Mouse (Mus musculus): ENCODE results near the gene Atf7ip. TPM values are rescaled to one million over a fixed set of nuclear protein-coding genes. Genes with fewer than 3 reads are reported as not detected.

The Atf7ip gene
- polyA plus RNA-seq, 1 experiment: 6.8 TPM

DNA sequence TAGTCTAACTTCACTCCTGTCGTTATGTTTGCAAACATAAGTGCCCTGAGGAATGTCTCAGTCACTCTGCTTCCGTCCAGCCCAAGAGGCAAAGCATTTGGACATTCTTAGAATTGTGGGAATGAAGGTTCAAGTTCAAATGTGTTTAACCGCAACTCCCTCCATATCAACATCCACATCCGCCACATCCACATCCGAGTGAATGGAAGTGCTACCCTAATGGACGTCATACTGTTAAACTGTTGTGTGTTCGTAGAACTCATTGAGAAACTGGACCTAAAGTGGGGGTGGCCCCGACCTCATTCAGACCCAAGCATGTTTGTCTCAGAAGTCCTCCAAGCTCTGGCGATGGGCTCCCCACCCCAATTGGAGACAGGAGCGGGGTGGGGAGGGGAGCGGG, 149.8 kb downstream of the Atf7ip start:
- H3K27me3 ChIP-seq (ENCODE audit: control insufficient read depth, insufficient read depth, insufficient read length): no peaks in the 10 kb centered on the region
- TF ChIP-seq USF1 (IDR thresholded peaks at IDR 0.05; ENCODE audit: low read depth) (no peak), MAX (IDR thresholded peaks at IDR 0.05) (no peak), MYOG (IDR thresholded peaks at IDR 0.05; ENCODE audit: control insufficient read depth, extremely low read depth, insufficient read length) (no peak), CTCF (IDR thresholded peaks at IDR 0.05; ENCODE audit: control insufficient read depth, insufficient read depth, insufficient read length) (no peak), FOSL1 (IDR thresholded peaks at IDR 0.05; ENCODE audit: insufficient read depth, low read length, poor library complexity, severe bottlenecking) (no peak)

DNA sequence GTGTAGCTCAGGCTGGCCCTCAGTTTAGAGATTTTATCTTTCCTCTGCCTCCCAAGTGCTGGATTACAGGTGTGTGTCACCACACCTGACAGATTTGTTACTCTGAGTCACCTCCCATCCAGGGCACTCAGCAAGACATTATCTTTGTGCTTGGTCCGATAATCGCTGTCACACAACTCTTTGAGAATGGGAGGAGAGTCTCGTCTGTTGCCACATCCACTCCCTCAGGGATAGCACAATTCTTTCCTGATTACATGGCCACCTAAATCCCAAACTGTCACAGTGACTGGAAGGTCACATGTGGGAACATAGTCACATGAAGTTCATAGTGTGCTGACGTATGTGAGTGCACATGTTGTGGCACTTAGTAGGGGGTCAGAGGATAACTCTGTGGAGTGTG, 152.3 kb downstream of the Atf7ip start:
- no peak overlapping the region for H3ac ChIP-seq (ENCODE audit: control insufficient read depth, insufficient read length, low read depth)
- no peaks in the 10 kb centered on the region for H3K79me3 ChIP-seq (ENCODE audit: low read depth)
- TF ChIP-seq CTCF (IDR thresholded peaks at IDR 0.05; ENCODE audit: control insufficient read depth, insufficient read depth, insufficient read length): no peak
- TF ChIP-seq FOSL1 (IDR thresholded peaks at IDR 0.05; ENCODE audit: insufficient read depth, low read length, poor library complexity, severe bottlenecking): no peak
- no peak for TF ChIP-seq MYOD1 (IDR thresholded peaks at IDR 0.05; ENCODE audit: control insufficient read depth, insufficient read length, low read depth)
- TF ChIP-seq MAX (IDR thresholded peaks at IDR 0.05): no peak
- no peak for TF ChIP-seq CEBPB (IDR thresholded peaks at IDR 0.05; ENCODE audit: low read depth)
- TF ChIP-seq MYOG (IDR thresholded peaks at IDR 0.05; ENCODE audit: control insufficient read depth, extremely low read depth, insufficient read length): no peak
- no peak for TF ChIP-seq USF1 (IDR thresholded peaks at IDR 0.05; ENCODE audit: low read depth)
- no peaks in the 10 kb centered on the region for H3K36me3 ChIP-seq (ENCODE audit: control insufficient read depth, insufficient read depth)
- H3K4me3 ChIP-seq (ENCODE audit: insufficient read depth, poor library complexity, severe bottlenecking): no peak overlapping the region
- no peaks in the 10 kb centered on the region for H3K27me3 ChIP-seq (ENCODE audit: control insufficient read depth, insufficient read depth, insufficient read length)
- no peaks in the 10 kb centered on the region for H3K79me2 ChIP-seq (ENCODE audit: control insufficient read depth, insufficient read depth)

More for the DNA sequence above, 149.8 kb downstream of the Atf7ip start:
- Histone ChIP-seq H3ac (ENCODE audit: control insufficient read depth, insufficient read length, low read depth) (no peak overlapping the region), H3K4me3 (ENCODE audit: insufficient read depth, poor library complexity, severe bottlenecking) (no peak overlapping the region), H3K79me3 (ENCODE audit: low read depth) (no peaks in the 10 kb centered on the region), H3K79me2 (ENCODE audit: control insufficient read depth, insufficient read depth) (no peaks in the 10 kb centered on the region), H3K36me3 (ENCODE audit: control insufficient read depth, insufficient read depth) (no peaks in the 10 kb centered on the region)

DNA sequence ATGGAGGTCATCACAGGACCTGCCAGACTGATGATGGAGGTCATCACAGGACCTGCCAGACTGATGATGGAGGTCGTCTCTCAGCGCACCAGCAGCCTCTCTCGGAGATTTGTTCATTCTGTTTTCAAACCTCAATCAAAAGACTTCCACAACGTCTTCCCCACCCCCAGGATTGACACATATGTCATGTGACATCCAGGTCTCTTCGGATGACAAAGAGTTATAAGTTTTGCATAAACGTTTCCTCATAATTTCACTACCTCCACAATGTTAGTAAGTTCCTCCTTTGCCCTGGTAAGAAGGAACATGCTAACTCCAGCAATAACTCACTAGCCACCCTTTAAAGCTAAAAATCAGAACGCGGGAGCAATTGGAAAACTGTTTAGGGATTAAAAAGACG, 153.3 kb downstream of the Atf7ip start:
- H3K36me3 ChIP-seq (ENCODE audit: control insufficient read depth, insufficient read depth): no peaks in the 10 kb centered on the region
- no peaks in the 10 kb centered on the region for H3K27me3 ChIP-seq (ENCODE audit: control insufficient read depth, insufficient read depth, insufficient read length)
- no peaks in the 10 kb centered on the region for H3K79me3 ChIP-seq (ENCODE audit: low read depth)
- H3ac ChIP-seq (ENCODE audit: control insufficient read depth, insufficient read length, low read depth): no peak overlapping the region
- no peak overlapping the region for H3K4me3 ChIP-seq (ENCODE audit: insufficient read depth, poor library complexity, severe bottlenecking)
- TF ChIP-seq MYOG (IDR thresholded peaks at IDR 0.05; ENCODE audit: control insufficient read depth, extremely low read depth, insufficient read length) (no peak), CTCF (IDR thresholded peaks at IDR 0.05; ENCODE audit: control insufficient read depth, insufficient read depth, insufficient read length) (no peak), CEBPB (IDR thresholded peaks at IDR 0.05; ENCODE audit: low read depth) (no peak), FOSL1 (IDR thresholded peaks at IDR 0.05; ENCODE audit: insufficient read depth, low read length, poor library complexity, severe bottlenecking) (no peak), USF1 (IDR thresholded peaks at IDR 0.05; ENCODE audit: low read depth) (no peak), MAX (IDR thresholded peaks at IDR 0.05) (no peak), MYOD1 (IDR thresholded peaks at IDR 0.05; ENCODE audit: control insufficient read depth, insufficient read length, low read depth) (no peak)
- H3K79me2 ChIP-seq (ENCODE audit: control insufficient read depth, insufficient read depth): no peaks in the 10 kb centered on the region

Other genes with a start within 250 kb of the Atf7ip start
- 0.16 TPM for gene Gm8994, start 178.6 kb upstream of the Atf7ip start, polyA plus RNA-seq (2012; fragmentation: generic; extraction: Trizol)
- not detected for gene E330021D16Rik, start 90.6 kb upstream of the Atf7ip start, polyA plus RNA-seq (2012; fragmentation: generic; extraction: Trizol)
- not detected for gene Plbd1, start 155.8 kb downstream of the Atf7ip start, polyA plus RNA-seq (2012; fragmentation: generic; extraction: Trizol)